Mouse (Mus musculus) MEL (cell line): ENCODE measurements around the gene BC037034. TPM values are rescaled to one million over a fixed set of nuclear protein-coding genes. Genes with fewer than 3 reads are reported as not detected.

Experiments
- DNase-seq: peaks from one replicate; pipeline ENCODE4 v3.0.0; 2011; ENCODE audit warnings: low read depth, low spot score
- H3K27ac ChIP-seq: 2 replicates; pipeline ENCODE4 v1.5.1; 2012; ENCODE audit warnings: low read depth, mild to moderate bottlenecking, control low read depth, low read length, moderate library complexity; ENCODE audit not compliant: control insufficient read depth
- H3K27me3 ChIP-seq, 2 experiments: fragments of 150-350 bp in 1 of 2; sonication (generic) in 1 of 2; 2 replicates each; pipeline ENCODE4 v1.6.1; 2012; ENCODE audit warnings: low read length in 2 of 2, mild to moderate bottlenecking in 2 of 2, improper control_type of control experiment in 1 of 2, moderate library complexity in 1 of 2; ENCODE audit not compliant: insufficient read depth in 2 of 2, control insufficient read depth in 1 of 2
- H3K36me3 ChIP-seq, 2 experiments: 2 replicates each; pipeline ENCODE4 v1.6.1; 2012 to 2014; ENCODE audit warnings: low read length in 2 of 2, improper control_type of control experiment in 1 of 2, inconsistent platforms in 1 of 2, mild to moderate bottlenecking in 1 of 2; ENCODE audit not compliant: insufficient read depth in 2 of 2, control insufficient read depth in 1 of 2
- H3K4me1 ChIP-seq, 2 experiments: fragments of 150-350 bp in 1 of 2; sonication (generic) in 1 of 2; 2 replicates each; pipeline ENCODE4 v1.6.1; 2012; ENCODE audit warnings: low read length in 2 of 2, improper control_type of control experiment in 1 of 2, mild to moderate bottlenecking in 1 of 2; ENCODE audit not compliant: insufficient read depth in 2 of 2, control insufficient read depth in 1 of 2
- H3K4me3 ChIP-seq, 2 experiments: fragments of 150-350 bp in 1 of 2; sonication (generic) in 1 of 2; 2 replicates each; pipeline ENCODE4 v1.5.1; 2012; ENCODE audit warnings: low read depth in 2 of 2, low read length in 2 of 2, mild to moderate bottlenecking in 2 of 2, moderate library complexity in 2 of 2, control low read depth in 1 of 2, improper control_type of control experiment in 1 of 2; ENCODE audit not compliant: control insufficient read depth in 1 of 2, insufficient read depth in 1 of 2
- H3K79me2 ChIP-seq: 2 replicates; pipeline ENCODE4 v1.6.1; 2012; ENCODE audit warnings: mild to moderate bottlenecking, low read length, moderate library complexity; ENCODE audit not compliant: control insufficient read depth, poor library complexity, insufficient read depth
- H3K9ac ChIP-seq: 2 replicates; pipeline ENCODE4 v1.6.1; 2012; ENCODE audit warnings: low read depth, mild to moderate bottlenecking, control low read depth, low read length, moderate library complexity; ENCODE audit not compliant: control insufficient read depth, poor library complexity, severe bottlenecking
- H3K9me3 ChIP-seq: fragments of 150-350 bp; sonication (generic); replicated peaks from 2 replicates; pipeline ENCODE4 v1.6.1; 2012; ENCODE audit warnings: mild to moderate bottlenecking, low read length, improper control_type of control experiment, moderate library complexity; ENCODE audit not compliant: insufficient read depth
- CHD1 ChIP-seq: IDR thresholded peaks from 2 replicates; pipeline ENCODE4 v1.6.1; 2012; ENCODE audit warnings: low read depth, mild to moderate bottlenecking, inconsistent platforms, low read length, improper control_type of control experiment
- CHD2 ChIP-seq: IDR thresholded peaks from 2 replicates; pipeline ENCODE4 v1.6.1; 2011; ENCODE audit warnings: low read length, improper control_type of control experiment
- E2F4 ChIP-seq: IDR thresholded peaks from 2 replicates; pipeline ENCODE4 v1.6.1; 2011; ENCODE audit warnings: low read depth, low read length, improper control_type of control experiment, borderline replicate concordance
- ELF1 ChIP-seq: IDR thresholded peaks from 2 replicates; pipeline ENCODE4 v1.6.1; 2014; ENCODE audit warnings: low read depth, mild to moderate bottlenecking, inconsistent platforms, low read length, improper control_type of control experiment, moderate library complexity
- ETS1 ChIP-seq: IDR thresholded peaks from 2 replicates; pipeline ENCODE4 v1.6.1; 2012; ENCODE audit warnings: low read depth, mild to moderate bottlenecking, inconsistent platforms, low read length, improper control_type of control experiment, moderate library complexity
- GABPA ChIP-seq: IDR thresholded peaks from 2 replicates; pipeline ENCODE4 v1.6.1; 2012; ENCODE audit warnings: low read depth, mild to moderate bottlenecking, inconsistent platforms, low read length, improper control_type of control experiment, moderate library complexity
- GATA1 ChIP-seq: IDR thresholded peaks from 2 replicates; pipeline ENCODE4 v1.6.1; 2011; ENCODE audit warnings: low read depth, low read length, improper control_type of control experiment
- HCFC1 ChIP-seq: IDR thresholded peaks from 2 replicates; pipeline ENCODE4 v1.6.1; 2012; ENCODE audit warnings: low read depth, mild to moderate bottlenecking, inconsistent platforms, low read length, improper control_type of control experiment, moderate library complexity
- JUND ChIP-seq: IDR thresholded peaks from 2 replicates; pipeline ENCODE4 v1.6.1; 2011; ENCODE audit warnings: low read depth, mild to moderate bottlenecking, improper control_type of control experiment, low read length
- KAT2A ChIP-seq: conservative IDR thresholded peaks from 2 replicates; pipeline ENCODE4 v1.6.1; 2012; ENCODE audit warnings: low read depth, low read length, improper control_type of control experiment, inconsistent platforms
- MAZ ChIP-seq: IDR thresholded peaks from 2 replicates; pipeline ENCODE4 v1.6.1; 2012; ENCODE audit warnings: low read depth, mild to moderate bottlenecking, inconsistent platforms, low read length, improper control_type of control experiment
- MYB ChIP-seq: IDR thresholded peaks from 2 replicates; pipeline ENCODE4 v1.6.1; 2011; ENCODE audit warnings: mild to moderate bottlenecking, low read depth, low read length, improper control_type of control experiment
- POLR2A ChIP-seq, 2 experiments: IDR thresholded peaks; 2 replicates each; pipeline ENCODE4 v1.6.1; 2011 to 2012; ENCODE audit warnings: low read length in 2 of 2, mild to moderate bottlenecking in 2 of 2, control low read depth in 1 of 2, improper control_type of control experiment in 1 of 2, low read depth in 1 of 2, moderate library complexity in 1 of 2; ENCODE audit not compliant: control insufficient read depth in 1 of 2, insufficient read depth in 1 of 2, poor library complexity in 1 of 2
- POLR2AphosphoS2 ChIP-seq: IDR thresholded peaks from 2 replicates; pipeline ENCODE4 v1.6.1; 2011; ENCODE audit warnings: low read length, improper control_type of control experiment
- POLR2AphosphoS5 ChIP-seq: IDR thresholded peaks from 2 replicates; pipeline ENCODE4 v1.6.1; 2012; ENCODE audit warnings: low read depth, borderline replicate concordance, mild to moderate bottlenecking, inconsistent platforms, low read length, moderate library complexity, mixed read lengths
- RAD21 ChIP-seq: IDR thresholded peaks from 2 replicates; pipeline ENCODE4 v1.6.1; 2011; ENCODE audit warnings: mild to moderate bottlenecking, low read depth, low read length, improper control_type of control experiment
- RCOR1 ChIP-seq: IDR thresholded peaks from 2 replicates; pipeline ENCODE4 v1.6.1; 2012; ENCODE audit warnings: low read depth, mild to moderate bottlenecking, inconsistent platforms, low read length, improper control_type of control experiment
- SMC3 ChIP-seq: IDR thresholded peaks from 2 replicates; pipeline ENCODE4 v1.6.1; 2011; ENCODE audit warnings: low read depth, low read length, improper control_type of control experiment
- TBP ChIP-seq: IDR thresholded peaks from 2 replicates; pipeline ENCODE4 v1.8.0; 2011; ENCODE audit warnings: low read depth, low read length, improper control_type of control experiment
- ZC3H11A ChIP-seq: IDR thresholded peaks from 2 replicates; pipeline ENCODE4 v1.6.1; 2012; ENCODE audit warnings: low read depth, mild to moderate bottlenecking, inconsistent platforms, low read length, improper control_type of control experiment
- polyA plus RNA-seq, 2 experiments: library from polyadenylated mRNA; stranded (reverse) in 1 of 2; unstranded in 1 of 2; fragments of >175 nt in 1 of 2; fragments of >200 nt in 1 of 2; gene quantifications; 2 replicates each; pipeline versions ENCODE4 v1.2.1 to v1.2.4; 2012; ENCODE audit warnings: low replicate concordance in 2 of 2, low read depth in 1 of 2; ENCODE audit not compliant: insufficient read length in 2 of 2, insufficient read depth in 1 of 2, missing spikeins in 1 of 2
- total RNA-seq: library from RNA; depleted of rRNA; stranded (reverse); fragments of 300-350 nt; gene quantifications from 2 replicates; pipeline ENCODE4 v1.2.3, GENCODE M21; 2012

The BC037034 gene
- total and polyA plus RNA-seq, 3 experiments, result 35.6 to 59.1 TPM; not detected in 1

- peak; percentile 89 for TF ChIP-seq ETS1
- TF ChIP-seq TBP, result no peak
- TF ChIP-seq MAZ, result no peak
- no peak for TF ChIP-seq POLR2AphosphoS2
- TF ChIP-seq POLR2A (IDR thresholded peaks at IDR 0.05; ENCODE audit: control insufficient read depth in 1 of 2, insufficient read depth in 1 of 2, low read depth in 1 of 2, low read length in 2 of 2, poor library complexity in 1 of 2), result no peak
- peak; percentile 34; the same call in 1 of the 2 replicates for TF ChIP-seq CHD2
These were observed 36.5 kb downstream of the BC037034 start (continued) for GRCm38 (mm10) chr5:138227367-138227766.

DNA sequence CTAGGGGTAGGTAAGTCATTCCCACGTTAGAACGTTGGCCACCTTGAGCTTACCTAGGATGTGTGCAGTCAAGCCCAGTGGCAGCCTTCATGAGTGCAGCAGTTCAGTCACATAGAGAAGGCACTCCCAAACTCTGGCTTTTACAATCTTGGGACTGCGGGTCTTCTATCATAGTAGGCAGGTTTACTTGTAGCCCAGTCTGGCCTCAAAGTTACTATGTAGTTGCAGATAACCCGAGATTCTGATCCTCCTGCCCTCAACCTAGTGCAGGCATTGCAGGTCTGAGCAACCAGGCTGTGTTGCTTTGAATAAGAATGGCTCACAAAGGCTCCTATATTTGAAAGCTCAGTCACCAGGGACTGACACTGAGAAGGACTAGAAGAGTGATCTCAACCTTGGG is 37.3 kb downstream of the BC037034 start:
- Histone ChIP-seq H3K36me3 (peaks cover 0 to 19% of the 10 kb centered on the region in 2 experiments; a peak in 2 of 4 replicates), H3K4me1 (peaks cover 10 to 19% of the 10 kb centered on the region in 2 experiments), H3K4me3 (no peak overlapping the region), H3K27me3 (no peaks in the 10 kb centered on the region), H3K79me2 (no peaks in the 10 kb centered on the region), H3K9ac (no peak overlapping the region), H3K9me3 (no peaks in the 10 kb centered on the region), H3K27ac (peak overlapping the region; percentile 14; the same call in 1 of the 2 replicates)
- DNase-seq, result peak; percentile 38
- TF ChIP-seq CHD1, result no peak
- no peak for TF ChIP-seq RCOR1
- no peak for TF ChIP-seq RAD21
- no peak for TF ChIP-seq MAZ
- no peak for TF ChIP-seq ZC3H11A
- no peak for TF ChIP-seq E2F4
- no peak for TF ChIP-seq JUND
- no peak for TF ChIP-seq HCFC1
- no peak for TF ChIP-seq CHD2
- TF ChIP-seq ELF1, result no peak
- no peak for TF ChIP-seq SMC3
- no peak for TF ChIP-seq GATA1
- no peak for TF ChIP-seq ETS1
- TF ChIP-seq KAT2A, result no peak
- TF ChIP-seq GABPA, result no peak

- Histone ChIP-seq H3K27me3 (no peaks in the 10 kb centered on the region), H3K4me3 (no peak within 1 kb of the TSS), H3K36me3 (peaks cover 0 to 19% of the 10 kb centered on the region in 2 experiments; a peak in 2 of 4 replicates), H3K79me2 (no peaks in the 10 kb centered on the region), H3K9ac (no peak within 1 kb of the TSS), H3K9me3 (no peaks in the 10 kb centered on the region), H3K27ac (peak within 1 kb of the TSS; percentile 14; the same call in 1 of the 2 replicates), H3K4me1 (peaks cover 10 to 19% of the 10 kb centered on the region in 2 experiments)
- DNase-seq, result no peak
- TF ChIP-seq TBP (no peak), SMC3 (no peak), MYB (no peak), POLR2AphosphoS5 (no peak), KAT2A (no peak), E2F4 (no peak), MAZ (no peak)
These were observed 38.1 kb downstream of the BC037034 start, which contains the start of gene Nxpe5 for GRCm38 (mm10) chr5:138225700-138226099. Gene Nxpe5, plus strand, starts transcription at chr5:138225898.
